Mouse (Mus musculus) midbrain, embryonic 15.5 days (tissue): ENCODE results near the gene Slc28a1. TPM values are rescaled to one million over a fixed set of nuclear protein-coding genes. Genes with fewer than 3 reads are reported as not detected.
"Not testable (repeated sequence)": the region's sequence is repeated elsewhere in the genome, so short reads cannot be mapped to it uniquely, and the experiment has no call there.

Experiments used
- ATAC-seq: fragments of 200-750 bp; cut with Nextera tagmentation; replicated peaks from 2 replicates; pipeline ENCODE4 v1.8.0; 2017; ENCODE audit warnings: moderate TSS enrichment
- H3K27ac ChIP-seq: fragments of 300-500 bp; sonication (generic); 2 replicates; pipeline ENCODE4 v1.5.1; 2015; ENCODE audit warnings: mild to moderate bottlenecking, inconsistent platforms
- H3K27me3 ChIP-seq: fragments of 300-500 bp; sonication (generic); replicated peaks from 2 replicates; pipeline ENCODE4 v1.6.1; 2015; ENCODE audit warnings: inconsistent platforms
- H3K36me3 ChIP-seq: fragments of 300-500 bp; sonication (generic); replicated peaks from 2 replicates; pipeline ENCODE4 v1.6.1; 2015; ENCODE audit warnings: inconsistent platforms
- H3K4me1 ChIP-seq: fragments of 300-500 bp; sonication (generic); 2 replicates; pipeline ENCODE4 v1.6.1; 2015; ENCODE audit warnings: inconsistent platforms
- H3K4me2 ChIP-seq: fragments of 300-500 bp; sonication (generic); 2 replicates; pipeline ENCODE4 v1.6.1; 2015; ENCODE audit warnings: inconsistent platforms, mild to moderate bottlenecking, moderate library complexity
- H3K4me3 ChIP-seq: fragments of 300-500 bp; sonication (generic); 2 replicates; pipeline ENCODE4 v1.5.1; 2015; ENCODE audit warnings: mild to moderate bottlenecking, inconsistent platforms
- H3K9ac ChIP-seq: fragments of 300-500 bp; sonication (generic); 2 replicates; pipeline ENCODE4 v1.6.1; 2015; ENCODE audit warnings: mild to moderate bottlenecking, inconsistent platforms
- H3K9me3 ChIP-seq: fragments of 300-500 bp; sonication (generic); 2 replicates; pipeline ENCODE4 v1.6.1; 2016; ENCODE audit warnings: inconsistent platforms
- WGBS: fragments of 180-500 bp; shearing (Covaris S2); methylation state at CpG from one replicate; pipeline ENCODE4 v1.1.7; 2015; ENCODE audit warnings: mixed read lengths; 5-methylcytosine and 5-hydroxymethylcytosine counted together
- polyA plus RNA-seq: library from polyadenylated mRNA; unstranded; fragments of >200 nt; fragmentation: Nextera tagmentation; extraction: Ambion mirVana; gene quantifications from 2 replicates; pipeline ENCODE4 v1.2.1, GENCODE M21; 2015

Gene Slc28a1
- polyA plus RNA-seq, 1 experiment from 2014 or later, result not detected

DNA sequence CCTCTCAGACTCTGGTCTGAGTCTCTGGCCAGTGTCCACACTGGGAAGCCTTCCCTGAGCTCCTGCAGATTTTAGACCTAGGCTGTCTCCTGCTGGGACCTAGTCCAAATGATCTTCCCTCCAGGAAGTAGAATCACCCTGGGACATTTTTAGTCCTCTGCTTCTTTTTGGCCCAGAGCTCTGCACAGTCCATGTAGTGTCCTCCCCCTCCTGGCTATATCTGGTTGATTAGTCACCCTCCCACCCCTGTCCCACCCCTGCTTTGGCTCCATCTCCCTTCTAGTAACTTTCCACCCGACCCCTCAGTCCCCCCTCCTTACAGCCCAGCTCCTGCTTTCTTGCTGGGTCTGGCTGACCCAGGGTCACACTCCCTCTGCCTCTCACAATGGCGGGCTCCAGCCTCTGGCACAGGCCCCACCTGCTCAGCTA is 18.3 kb downstream of the Slc28a1 start:
- no peaks in the 10 kb centered on the region for H3K36me3 ChIP-seq
- H3K9ac ChIP-seq, result no peak overlapping the region
- no peak overlapping the region for H3K27ac ChIP-seq
- H3K4me2 ChIP-seq, result no peak overlapping the region
- H3K4me3 ChIP-seq, result no peak overlapping the region
- no peaks in the 10 kb centered on the region for H3K27me3 ChIP-seq
- WGBS, result 4% methylated on average over 2 of the region's 2 CpGs
- H3K9me3 ChIP-seq, result no peaks in the 10 kb centered on the region
- 0 out of 2 replicates have a peak, but pooled peaks cover 8% of the 10 kb centered on the region for H3K4me1 ChIP-seq
- no peak for ATAC-seq

- 61% methylated on average over 6 of the region's 6 CpGs for WGBS
- no peak overlapping the region for H3K4me3 ChIP-seq
- no peak overlapping the region for H3K4me2 ChIP-seq
- H3K4me1 ChIP-seq, result 0 out of 2 replicates have a peak, but pooled peaks cover 8% of the 10 kb centered on the region
- no peak overlapping the region for H3K9ac ChIP-seq
- H3K9me3 ChIP-seq, result no peaks in the 10 kb centered on the region
- no peaks in the 10 kb centered on the region for H3K36me3 ChIP-seq
- no peak for ATAC-seq
- no peak overlapping the region for H3K27ac ChIP-seq
- no peaks in the 10 kb centered on the region for H3K27me3 ChIP-seq
Measured at GRCm38 (mm10) chr7:81133416-81133815, 18.8 kb downstream of the Slc28a1 start.

- peak; percentile 45 for ATAC-seq
- no peak overlapping the region for H3K4me3 ChIP-seq
- 79% methylated on average over 2 of the region's 2 CpGs for WGBS
- no peaks in the 10 kb centered on the region for H3K27me3 ChIP-seq
- H3K9ac ChIP-seq, result no peak overlapping the region
- H3K36me3 ChIP-seq, result no peaks in the 10 kb centered on the region
- 0 out of 2 replicates have a peak, but pooled peaks cover 8% of the 10 kb centered on the region for H3K4me1 ChIP-seq
- H3K27ac ChIP-seq, result no peak overlapping the region
- H3K9me3 ChIP-seq, result no peaks in the 10 kb centered on the region
- no peak overlapping the region for H3K4me2 ChIP-seq
Measured at GRCm38 (mm10) chr7:81133941-81134340, 19.3 kb downstream of the Slc28a1 start.

DNA sequence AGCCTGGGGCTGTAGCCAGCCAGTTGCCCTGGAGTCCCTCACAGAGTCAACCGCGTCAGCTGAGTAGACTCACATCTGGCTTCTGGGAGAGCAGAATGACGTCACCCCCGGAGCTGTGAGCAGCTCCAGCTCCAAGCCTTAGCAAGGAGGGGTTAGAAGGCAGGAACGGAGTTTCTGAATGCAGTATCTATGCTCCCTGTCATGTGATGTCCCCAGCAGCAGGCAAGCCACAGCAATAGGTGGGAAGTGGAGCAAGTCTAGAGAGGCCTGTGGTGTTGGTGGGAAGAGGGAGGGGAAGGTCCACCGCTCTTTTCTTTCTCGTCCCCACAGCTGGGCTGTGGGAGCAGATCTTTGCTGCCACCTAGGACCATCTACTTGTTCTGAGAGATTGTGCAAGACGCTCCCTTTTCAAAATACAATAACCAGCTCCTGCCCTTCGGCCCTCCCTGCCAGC is 20.0 kb downstream of the Slc28a1 start:
- peak overlapping the region; percentile 17 for H3K4me2 ChIP-seq
- H3K36me3 ChIP-seq, result no peaks in the 10 kb centered on the region
- H3K4me1 ChIP-seq, result 0 out of 2 replicates have a peak, but pooled peaks cover 8% of the 10 kb centered on the region
- H3K27me3 ChIP-seq, result no peaks in the 10 kb centered on the region
- H3K9ac ChIP-seq, result 0 out of 2 replicates have a peak overlapping the region, but pooled peaks have one; percentile 4
- no peak overlapping the region for H3K4me3 ChIP-seq
- 34% methylated on average over 9 of the region's 9 CpGs for WGBS
- ATAC-seq, result peak; percentile 83
- H3K27ac ChIP-seq, result peak overlapping the region; percentile 39; the same call in 1 of the 2 replicates
- H3K9me3 ChIP-seq, result no peaks in the 10 kb centered on the region

- no peaks in the 10 kb centered on the region for H3K9me3 ChIP-seq
- H3K27ac ChIP-seq, result no peak overlapping the region
- no peak for ATAC-seq
- no peak overlapping the region for H3K9ac ChIP-seq
- H3K4me2 ChIP-seq, result no peak overlapping the region
- H3K27me3 ChIP-seq, result no peaks in the 10 kb centered on the region
- 0 out of 2 replicates have a peak, but pooled peaks cover 8% of the 10 kb centered on the region for H3K4me1 ChIP-seq
- no peaks in the 10 kb centered on the region for H3K36me3 ChIP-seq
- 88% methylated on average over 5 of the region's 5 CpGs for WGBS
- no peak overlapping the region for H3K4me3 ChIP-seq
Measured at GRCm38 (mm10) chr7:81137292-81137691, 22.7 kb downstream of the Slc28a1 start.

GRCm38 (mm10) chr7:81139100-81139499 is 24.5 kb downstream of the Slc28a1 start:
- H3K27ac ChIP-seq, result no peak overlapping the region
- H3K36me3 ChIP-seq, result no peaks in the 10 kb centered on the region
- H3K4me3 ChIP-seq, result no peak overlapping the region
- no peak overlapping the region for H3K4me2 ChIP-seq
- H3K27me3 ChIP-seq, result no peaks in the 10 kb centered on the region
- H3K4me1 ChIP-seq, result 0 out of 2 replicates have a peak, but pooled peaks cover 8% of the 10 kb centered on the region
- WGBS, result 94% methylated on average over 7 of the region's 7 CpGs
- H3K9ac ChIP-seq, result no peak overlapping the region
- H3K9me3 ChIP-seq, result no peaks in the 10 kb centered on the region
- no peak for ATAC-seq

DNA sequence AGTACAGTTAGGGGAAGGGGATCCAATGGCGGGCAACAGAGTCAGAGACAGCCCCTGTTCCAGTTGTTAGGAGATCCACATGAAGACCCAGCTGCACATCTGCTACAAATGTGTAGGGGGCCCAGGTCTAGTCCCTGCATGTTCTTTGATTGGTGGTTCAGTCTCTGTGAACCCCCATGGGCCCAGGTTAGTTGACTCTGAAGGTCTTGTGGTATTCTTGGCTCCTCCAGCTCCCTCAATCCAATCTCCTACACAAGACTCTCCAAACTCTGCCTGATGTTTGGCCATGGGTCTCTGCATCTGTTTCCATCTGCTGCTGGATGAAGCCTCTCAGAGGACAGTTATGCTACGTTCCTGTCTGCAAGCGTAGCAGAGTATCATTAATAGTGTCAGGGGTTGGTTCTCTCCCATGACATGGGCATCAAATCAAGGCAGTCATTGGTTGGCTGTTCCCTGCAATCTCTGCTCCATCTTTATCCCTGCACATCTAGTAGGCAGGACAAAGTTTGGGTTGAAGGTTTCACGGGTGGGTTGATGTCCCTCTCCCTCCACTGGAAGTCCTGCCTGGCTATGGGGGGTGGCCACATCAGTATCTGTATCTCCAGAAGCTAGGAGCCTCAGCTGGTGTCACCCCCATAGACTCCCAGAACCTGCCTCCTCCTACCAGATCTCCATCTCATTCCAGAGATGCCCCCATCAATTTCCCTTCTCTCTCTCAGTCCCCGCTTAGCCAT is 25.2 kb downstream of the Slc28a1 start:
- Histone ChIP-seq H3K27ac (no peak overlapping the region), H3K4me2 (no peak overlapping the region), H3K27me3 (no peaks in the 10 kb centered on the region), H3K4me1 (0 out of 2 replicates have a peak, but pooled peaks cover 3% of the 10 kb centered on the region), H3K36me3 (no peaks in the 10 kb centered on the region), H3K9ac (no peak overlapping the region), H3K4me3 (no peak overlapping the region), H3K9me3 (no peaks in the 10 kb centered on the region)
- ATAC-seq, result no peak
- 91% methylated on average over 5 of the region's 5 CpGs for WGBS

- H3K4me3 ChIP-seq, result no peak overlapping the region
- no peaks in the 10 kb centered on the region for H3K27me3 ChIP-seq
- no peak overlapping the region for H3K9ac ChIP-seq
- 64% methylated on average over 1 of the region's 1 CpGs for WGBS
- no peaks in the 10 kb centered on the region for H3K36me3 ChIP-seq
- no peaks in the 10 kb centered on the region for H3K4me1 ChIP-seq
- ATAC-seq, result no peak
- no peak overlapping the region for H3K4me2 ChIP-seq
- no peak overlapping the region for H3K27ac ChIP-seq
- H3K9me3 ChIP-seq, result no peaks in the 10 kb centered on the region
Measured at GRCm38 (mm10) chr7:81141541-81141940, 26.9 kb downstream of the Slc28a1 start.

DNA sequence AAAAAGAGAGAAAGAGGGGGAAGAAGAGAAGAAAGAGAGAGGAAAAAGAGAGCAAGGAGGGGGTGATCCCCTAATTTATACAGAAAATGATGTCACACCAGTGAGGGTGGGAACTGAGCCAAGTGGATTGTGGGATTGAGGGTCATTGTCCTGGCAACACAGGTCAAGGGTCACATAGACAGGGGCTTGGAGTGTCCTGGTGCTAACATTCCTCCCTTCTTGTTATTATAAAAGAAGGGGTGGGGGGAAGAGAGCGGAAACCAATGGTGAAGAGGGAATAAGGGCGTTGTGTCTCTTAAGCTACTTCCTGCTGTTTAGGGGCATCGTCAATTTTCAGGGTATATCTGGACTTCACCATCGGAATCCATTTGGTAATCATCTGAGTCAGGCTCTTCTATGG is 28.5 kb downstream of the Slc28a1 start:
- H3K4me2 ChIP-seq, H3K4me1 ChIP-seq, H3K36me3 ChIP-seq, H3K4me3 ChIP-seq, H3K27me3 ChIP-seq, ATAC-seq, H3K9ac ChIP-seq, H3K27ac ChIP-seq, H3K9me3 ChIP-seq: not testable (repeated sequence)
- WGBS, result 75% methylated on average over 4 of the region's 4 CpGs

DNA sequence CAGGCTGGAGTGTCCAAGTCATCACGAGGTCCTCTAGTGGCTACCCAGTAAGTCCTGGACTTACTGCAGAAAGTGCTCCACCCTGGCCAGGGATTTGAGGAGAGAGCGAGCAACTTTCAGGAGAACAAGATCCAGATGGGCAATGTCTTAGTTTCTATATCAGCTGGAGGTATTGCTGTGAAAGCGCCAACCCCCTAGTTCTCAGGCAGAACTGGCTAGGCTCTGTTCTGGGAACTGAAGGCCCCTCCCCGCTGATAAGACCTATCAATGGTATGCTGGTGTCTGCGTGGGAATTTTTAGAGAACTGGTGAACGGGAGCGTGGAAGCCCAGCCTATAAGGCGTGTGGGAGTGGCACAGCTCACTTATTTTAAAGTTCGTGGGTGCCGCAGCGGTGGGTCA is 35.2 kb downstream of the Slc28a1 start:
- no peak overlapping the region for H3K27ac ChIP-seq
- no peaks in the 10 kb centered on the region for H3K27me3 ChIP-seq
- no peaks in the 10 kb centered on the region for H3K36me3 ChIP-seq
- H3K9me3 ChIP-seq, result no peaks in the 10 kb centered on the region; the same call in 1 of the 2 replicates
- WGBS, result 89% methylated on average over 11 of the region's 11 CpGs
- no peak for ATAC-seq
- H3K4me3 ChIP-seq, result no peak overlapping the region
- H3K9ac ChIP-seq, result no peak overlapping the region
- H3K4me2 ChIP-seq, result no peak overlapping the region
- H3K4me1 ChIP-seq, result no peaks in the 10 kb centered on the region

DNA sequence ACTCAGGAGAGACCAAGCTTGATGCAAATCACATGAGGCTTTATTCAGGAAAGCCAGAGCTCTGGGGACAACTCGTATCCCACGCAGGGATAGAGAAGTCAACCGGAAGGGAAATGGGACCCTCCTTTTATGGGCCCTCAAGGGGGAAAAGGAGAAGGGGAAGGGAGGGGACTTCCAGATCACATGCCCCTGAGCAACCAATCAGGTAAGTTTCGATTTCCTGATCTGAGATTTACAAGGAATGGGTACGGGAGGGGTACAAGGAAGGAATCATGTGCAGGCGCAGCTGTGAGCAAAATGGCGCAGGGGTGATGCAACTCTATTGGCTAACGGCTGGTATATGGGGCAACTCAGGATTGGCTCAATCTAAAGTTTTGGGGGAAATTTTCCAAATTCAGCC is 36.6 kb downstream of the Slc28a1 start:
- no peaks in the 10 kb centered on the region; the same call in 1 of the 2 replicates for H3K9me3 ChIP-seq
- no peak overlapping the region for H3K4me2 ChIP-seq
- no peak overlapping the region for H3K27ac ChIP-seq
- no peaks in the 10 kb centered on the region for H3K27me3 ChIP-seq
- H3K4me3 ChIP-seq, result no peak overlapping the region
- H3K9ac ChIP-seq, result no peak overlapping the region
- no peaks in the 10 kb centered on the region for H3K4me1 ChIP-seq
- no peak for ATAC-seq
- WGBS, result 96% methylated on average over 8 of the region's 8 CpGs
- H3K36me3 ChIP-seq, result no peaks in the 10 kb centered on the region

DNA sequence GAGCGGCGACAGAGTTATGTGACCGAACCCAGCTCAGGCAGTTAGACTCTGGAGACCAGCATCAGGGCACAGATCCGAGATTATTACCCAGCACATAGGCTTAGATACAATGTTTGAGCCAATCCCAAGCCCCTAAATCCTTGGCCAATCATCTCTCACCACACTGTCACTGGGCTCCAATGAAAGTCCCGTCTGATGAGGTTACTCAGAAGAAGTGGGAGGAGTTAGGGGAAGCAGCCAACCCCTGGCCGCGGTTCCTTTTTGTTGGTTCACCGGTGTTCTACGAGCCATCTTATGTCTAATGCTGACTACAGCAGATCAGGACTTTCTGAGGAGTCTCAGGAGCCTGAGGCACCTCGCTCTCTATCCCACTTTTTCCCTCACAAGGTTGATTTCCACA is 37.7 kb downstream of the Slc28a1 start:
- 94% methylated on average over 10 of the region's 10 CpGs for WGBS
- H3K36me3 ChIP-seq, result no peaks in the 10 kb centered on the region
- no peak for ATAC-seq

DNA sequence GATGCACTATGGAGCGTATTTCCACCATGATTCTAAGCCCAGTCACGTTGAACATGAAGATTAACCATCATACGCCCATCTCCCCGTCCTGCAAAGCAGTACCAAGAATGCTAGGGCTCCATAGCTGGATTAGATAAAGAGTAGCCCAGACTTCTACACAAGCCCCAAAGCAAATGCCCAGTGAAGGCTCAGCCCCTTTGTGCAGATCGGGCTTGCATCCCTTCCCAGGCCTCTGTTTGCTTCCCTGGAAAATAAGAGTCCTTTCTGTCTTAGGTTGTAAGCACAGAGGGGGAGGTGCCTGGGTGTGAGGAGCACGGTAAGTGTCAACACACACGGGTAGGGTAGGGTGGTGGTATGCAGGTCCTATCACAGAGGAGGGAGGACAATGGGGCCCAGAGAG is 38.2 kb downstream of the Slc28a1 start:
- no peak overlapping the region for H3K27ac ChIP-seq
- no peaks in the 10 kb centered on the region for H3K4me1 ChIP-seq
- H3K4me2 ChIP-seq, result no peak overlapping the region
- WGBS, result 87% methylated on average over 7 of the region's 7 CpGs
- H3K36me3 ChIP-seq, result no peaks in the 10 kb centered on the region
- ATAC-seq, result no peak
- no peak overlapping the region for H3K4me3 ChIP-seq
- H3K9ac ChIP-seq, result no peak overlapping the region
- no peaks in the 10 kb centered on the region for H3K27me3 ChIP-seq
- no peaks in the 10 kb centered on the region; the same call in 1 of the 2 replicates for H3K9me3 ChIP-seq

More for the DNA sequence above, 37.7 kb downstream of the Slc28a1 start:
- H3K27ac ChIP-seq, result no peak overlapping the region
- no peaks in the 10 kb centered on the region; the same call in 1 of the 2 replicates for H3K9me3 ChIP-seq
- H3K4me3 ChIP-seq, result no peak overlapping the region
- no peaks in the 10 kb centered on the region for H3K4me1 ChIP-seq
- H3K9ac ChIP-seq, result no peak overlapping the region
- H3K27me3 ChIP-seq, result no peaks in the 10 kb centered on the region
- no peak overlapping the region for H3K4me2 ChIP-seq
